Mouse (Mus musculus) lung, embryonic 14.5 days (tissue): ENCODE results near the gene A4galt. TPM values are rescaled to one million over a fixed set of nuclear protein-coding genes. Genes with fewer than 3 reads are reported as not detected.

Source experiments
- ATAC-seq: fragments of 200-750 bp; cut with Nextera tagmentation; 2 replicates; pipeline ENCODE4 v1.8.0; 2017; ENCODE audit warnings: mild to moderate bottlenecking, moderate TSS enrichment, moderate library complexity; ENCODE audit not compliant: insufficient read depth
- DNase-seq: peaks from one replicate; pipeline ENCODE4 v3.0.0-alpha.2; 2015
- H3K27ac ChIP-seq: fragments of 300-500 bp; sonication (generic); 2 replicates; pipeline ENCODE4 v1.5.1; 2014; ENCODE audit warnings: low read depth, mild to moderate bottlenecking, moderate library complexity
- H3K27me3 ChIP-seq: fragments of 300-500 bp; sonication (generic); 2 replicates; pipeline ENCODE4 v1.6.1; 2014; ENCODE audit warnings: low read length, control low read depth; ENCODE audit not compliant: insufficient read depth
- H3K36me3 ChIP-seq: fragments of 300-500 bp; sonication (generic); 2 replicates; pipeline ENCODE4 v1.6.1; 2014; ENCODE audit warnings: control low read depth; ENCODE audit not compliant: insufficient read depth
- H3K4me1 ChIP-seq: fragments of 300-500 bp; sonication (generic); 2 replicates; pipeline ENCODE4 v1.6.1; 2014; ENCODE audit warnings: antibody characterized with exemption, control low read depth; ENCODE audit not compliant: insufficient read depth
- H3K4me2 ChIP-seq: fragments of 300-500 bp; sonication (generic); 2 replicates; pipeline ENCODE4 v1.6.1; 2014; ENCODE audit warnings: mild to moderate bottlenecking
- H3K4me3 ChIP-seq: fragments of 300-500 bp; sonication (generic); 2 replicates; pipeline ENCODE4 v1.5.1; 2014; ENCODE audit warnings: low read depth, low read length
- H3K9ac ChIP-seq: fragments of 300-500 bp; sonication (generic); 2 replicates; pipeline ENCODE4 v1.6.1; 2014
- H3K9me3 ChIP-seq: fragments of 300-500 bp; sonication (generic); 2 replicates; pipeline ENCODE4 v1.6.1; 2016; ENCODE audit warnings: low read depth, low read length, control low read depth
- CTCF ChIP-seq: IDR thresholded peaks from 2 replicates; pipeline ENCODE4 v1.5.1; 2016; ENCODE audit warnings: antibody characterized with exemption, low read depth
- WGBS: fragments of 180-500 bp; shearing (Covaris S2); extraction: QIAGEN DNeasy Blood & Tissue Kit; methylation state at CpG from one replicate; pipeline ENCODE4 v1.1.7; 2014; 5-methylcytosine and 5-hydroxymethylcytosine counted together
- polyA plus RNA-seq: library from polyadenylated mRNA; unstranded; fragments of >200 nt; fragmentation: Nextera tagmentation; extraction: Ambion mirVana; gene quantifications from 2 replicates; pipeline ENCODE4 v1.2.1, GENCODE M21; 2014

Gene A4galt
- polyA plus RNA-seq, 1 experiment from 2014 or later = 2.4 TPM

DNA sequence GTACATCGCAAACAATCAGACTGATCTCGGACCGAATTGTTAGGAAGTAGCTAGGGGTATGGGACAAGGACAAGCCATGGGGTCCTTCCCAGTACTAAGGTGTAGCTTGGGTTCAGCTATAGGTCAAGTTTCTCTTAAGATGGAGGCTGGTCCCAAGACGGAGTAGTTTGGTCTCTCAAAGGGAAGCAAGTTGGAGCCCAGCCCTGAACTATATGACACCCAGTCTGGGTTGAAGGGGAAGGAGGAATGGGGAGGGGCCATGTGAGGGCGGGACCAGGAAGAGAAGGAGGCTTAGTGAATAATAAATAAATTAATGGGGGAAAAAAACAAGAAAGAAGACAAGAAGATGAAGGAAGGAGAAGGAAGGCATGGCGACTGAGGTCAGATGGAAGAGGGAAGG lies 71.6 kb downstream of the A4galt start:
- Histone ChIP-seq H3K4me1 (no peaks in the 10 kb centered on the region), H3K4me2 (no peak overlapping the region), H3K27ac (no peak overlapping the region), H3K36me3 (no peaks in the 10 kb centered on the region), H3K9me3 (no peaks in the 10 kb centered on the region), H3K4me3 (no peak overlapping the region), H3K27me3 (no peaks in the 10 kb centered on the region), H3K9ac (no peak overlapping the region)
- 81% methylated on average over 6 of the region's 6 CpGs for WGBS
- ATAC-seq = no peak
- TF ChIP-seq CTCF = no peak
- DNase-seq = no peak

Other genes with a start within 250 kb of the A4galt start
- 3.6 and 3.9 TPM in 2 replicates for gene Nfam1, start 218.5 kb downstream of the A4galt start, polyA plus RNA-seq
- 60.6 and 68.1 TPM in 2 replicates for gene Serhl, start 162.3 kb downstream of the A4galt start, polyA plus RNA-seq
- gene Rrp7a, start 129.0 kb downstream of the A4galt start, polyA plus RNA-seq = 51.0 and 59.3 TPM in 2 replicates
- 159 and 162 TPM in 2 replicates for gene Poldip3, start 102.4 kb downstream of the A4galt start, polyA plus RNA-seq
- gene Cyb5r3, start 79.2 kb downstream of the A4galt start, polyA plus RNA-seq = 161 and 164 TPM in 2 replicates
- gene Arfgap3, start 98.5 kb upstream of the A4galt start, polyA plus RNA-seq = 37.7 and 41.3 TPM in 2 replicates
- gene Pacsin2, start 212.8 kb upstream of the A4galt start, polyA plus RNA-seq = 62.3 and 63.8 TPM in 2 replicates